Mouse (Mus musculus): ENCODE measurements around the gene Gmppa.

The Gmppa gene

DNA sequence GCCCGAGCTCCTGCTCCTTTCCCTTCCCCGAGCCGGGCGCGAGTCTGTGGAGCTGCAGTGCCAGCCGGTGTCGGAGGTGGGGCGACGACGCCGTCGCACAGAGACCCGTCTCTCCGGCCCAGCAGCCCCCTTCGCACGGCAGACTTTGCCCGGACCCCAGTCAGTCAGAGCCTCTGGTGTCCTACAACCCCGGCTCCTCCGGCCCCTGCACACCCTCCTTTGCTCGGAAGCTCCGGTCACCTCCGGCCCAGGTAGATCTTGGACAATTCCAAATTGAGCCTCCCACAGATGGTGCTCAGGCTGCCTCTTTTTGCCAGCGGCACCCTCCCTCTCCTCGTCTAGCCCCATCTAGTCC is 43.9 kb downstream of the Gmppa start:
- Histone ChIP-seq H3K27me3 (ENCODE audit: insufficient read depth, low read length) (peaks cover 50% of the 10 kb centered on the region), H3K36me3 (ENCODE audit: insufficient read depth, low read length) (peaks cover 25% of the 10 kb centered on the region), H3K9me3 (ENCODE audit: low read length) (no peaks in the 10 kb centered on the region), H3K4me1 (replicated peaks; ENCODE audit: low read depth, low read length) (peaks cover 74% of the 10 kb centered on the region), H3K4me3 (replicated peaks; ENCODE audit: low read length) (peak overlapping the region; percentile 96)
- TF ChIP-seq CTCF (conservative IDR thresholded peaks at IDR 0.05; ENCODE audit: low read length): no peak
- TF ChIP-seq NANOG (IDR thresholded peaks at IDR 0.05; ENCODE audit: borderline replicate concordance, low read length): no peak
- no peak for TF ChIP-seq POU5F1 (IDR thresholded peaks at IDR 0.05; ENCODE audit: borderline replicate concordance, low read length)

DNA sequence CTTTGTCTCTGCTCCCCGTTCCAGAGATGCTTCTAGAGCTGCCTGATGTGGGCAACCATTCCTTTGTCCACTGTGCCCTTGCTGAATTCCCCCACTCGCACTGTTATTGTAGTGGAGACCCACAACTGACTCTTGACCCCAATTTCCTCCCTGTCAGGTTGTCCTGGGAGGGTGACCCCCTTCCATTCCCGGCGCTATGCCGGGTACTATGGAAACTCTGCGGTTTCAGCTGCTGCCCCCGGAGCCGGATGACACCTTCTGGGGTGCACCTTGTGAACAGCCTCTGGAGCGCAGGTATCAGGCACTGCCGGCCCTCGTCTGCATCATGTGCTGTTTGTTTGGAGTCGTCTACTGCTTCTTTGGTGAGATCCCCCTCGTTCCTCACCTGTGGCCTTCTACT is 44.3 kb downstream of the Gmppa start:
- H3K36me3 ChIP-seq (ENCODE audit: insufficient read depth, low read length): peaks cover 21% of the 10 kb centered on the region
- H3K27me3 ChIP-seq (ENCODE audit: insufficient read depth, low read length): peaks cover 54% of the 10 kb centered on the region
- H3K9me3 ChIP-seq (ENCODE audit: low read length): no peaks in the 10 kb centered on the region
- peak overlapping the region; percentile 96 for H3K4me3 ChIP-seq (replicated peaks; ENCODE audit: low read length)
- TF ChIP-seq POU5F1 (IDR thresholded peaks at IDR 0.05; ENCODE audit: borderline replicate concordance, low read length) (no peak), NANOG (IDR thresholded peaks at IDR 0.05; ENCODE audit: borderline replicate concordance, low read length) (no peak)
- peaks cover 70% of the 10 kb centered on the region for H3K4me1 ChIP-seq (replicated peaks; ENCODE audit: low read depth, low read length)

DNA sequence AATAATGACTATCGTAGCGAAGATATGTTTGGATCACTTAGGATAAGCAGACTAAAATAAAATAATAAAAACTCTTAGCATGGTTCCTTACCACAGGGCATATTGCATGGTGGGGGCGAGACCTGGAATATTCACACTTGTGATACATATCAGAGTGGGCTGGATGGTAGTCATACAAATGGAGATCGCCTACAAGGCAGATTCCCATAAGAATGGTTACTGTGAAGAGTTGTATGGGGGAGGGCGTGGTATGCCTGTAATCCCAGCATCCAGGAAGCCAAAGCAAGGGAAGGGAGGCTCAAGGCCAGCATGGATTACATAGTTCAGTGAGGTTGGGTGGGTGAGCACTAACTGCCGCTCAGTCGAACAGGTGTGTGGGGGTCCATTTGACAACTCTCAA is 45.0 kb downstream of the Gmppa start:
- Histone ChIP-seq H3K9me3 (ENCODE audit: low read length) (no peaks in the 10 kb centered on the region), H3K36me3 (ENCODE audit: insufficient read depth, low read length) (peaks cover 14% of the 10 kb centered on the region), H3K4me1 (replicated peaks; ENCODE audit: low read depth, low read length) (peaks cover 65% of the 10 kb centered on the region), H3K27me3 (ENCODE audit: insufficient read depth, low read length) (peaks cover 61% of the 10 kb centered on the region), H3K4me3 (replicated peaks; ENCODE audit: low read length) (no peak overlapping the region)
- TF ChIP-seq POU5F1 (IDR thresholded peaks at IDR 0.05; ENCODE audit: borderline replicate concordance, low read length) (no peak), NANOG (IDR thresholded peaks at IDR 0.05; ENCODE audit: borderline replicate concordance, low read length) (no peak), CTCF (conservative IDR thresholded peaks at IDR 0.05; ENCODE audit: low read length) (no peak)

DNA sequence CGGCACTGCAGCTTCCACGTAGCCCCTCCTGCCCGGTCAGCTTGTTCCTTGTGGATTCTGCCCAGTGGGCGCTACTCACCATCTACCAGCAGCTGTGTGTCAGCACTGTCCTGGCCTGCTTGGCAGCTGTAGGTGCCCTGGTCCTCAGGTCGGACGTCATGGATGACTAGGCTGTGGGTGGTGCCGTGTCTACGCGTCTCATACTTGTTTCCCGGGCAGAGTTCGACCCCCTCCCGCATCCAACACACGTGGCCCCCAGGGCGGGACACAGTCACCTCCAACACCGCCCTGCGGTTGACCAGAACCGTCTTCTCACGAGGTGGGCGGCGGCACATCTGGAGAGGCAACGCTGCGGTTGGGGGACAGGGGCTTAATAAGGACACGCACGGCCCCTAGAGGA is 50.8 kb downstream of the Gmppa start:
- Histone ChIP-seq H3K36me3 (ENCODE audit: insufficient read depth, low read length) (no peaks in the 10 kb centered on the region; the same call in 1 of the 2 replicates), H3K27me3 (ENCODE audit: insufficient read depth, low read length) (peaks cover 94% of the 10 kb centered on the region), H3K9me3 (ENCODE audit: low read length) (no peaks in the 10 kb centered on the region), H3K4me3 (replicated peaks; ENCODE audit: low read length) (peak overlapping the region; percentile 88), H3K4me1 (replicated peaks; ENCODE audit: low read depth, low read length) (peaks cover 65% of the 10 kb centered on the region)
- TF ChIP-seq POU5F1 (IDR thresholded peaks at IDR 0.05; ENCODE audit: borderline replicate concordance, low read length) (no peak), NANOG (IDR thresholded peaks at IDR 0.05; ENCODE audit: borderline replicate concordance, low read length) (no peak), CTCF (conservative IDR thresholded peaks at IDR 0.05; ENCODE audit: low read length) (no peak)

DNA sequence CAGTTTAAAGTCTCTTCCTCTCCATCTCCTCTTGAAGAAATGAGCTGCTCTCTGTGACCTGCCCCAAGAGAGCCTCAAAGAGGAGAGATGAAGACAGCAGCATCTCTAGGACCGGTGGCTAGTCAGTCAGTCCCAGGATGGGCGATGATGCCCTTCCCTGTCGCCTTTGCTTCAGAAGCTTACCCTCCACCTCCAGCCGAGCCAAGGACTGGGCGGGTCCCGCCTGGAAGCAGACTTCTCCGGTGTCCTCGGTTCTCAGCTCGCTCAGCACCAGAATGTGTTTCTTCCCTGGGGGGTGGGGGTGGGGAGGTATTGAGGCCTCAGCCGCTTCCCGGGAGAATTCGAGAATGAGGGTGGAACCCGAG is 51.3 kb downstream of the Gmppa start:
- Histone ChIP-seq H3K27me3 (ENCODE audit: insufficient read depth, low read length) (peaks cover 95% of the 10 kb centered on the region), H3K9me3 (ENCODE audit: low read length) (no peaks in the 10 kb centered on the region), H3K36me3 (ENCODE audit: insufficient read depth, low read length) (no peaks in the 10 kb centered on the region; the same call in 1 of the 2 replicates), H3K4me3 (replicated peaks; ENCODE audit: low read length) (peak overlapping the region; percentile 88), H3K4me1 (replicated peaks; ENCODE audit: low read depth, low read length) (peaks cover 66% of the 10 kb centered on the region)
- TF ChIP-seq CTCF (conservative IDR thresholded peaks at IDR 0.05; ENCODE audit: low read length): no peak
- no peak for TF ChIP-seq NANOG (IDR thresholded peaks at IDR 0.05; ENCODE audit: borderline replicate concordance, low read length)
- TF ChIP-seq POU5F1 (IDR thresholded peaks at IDR 0.05; ENCODE audit: borderline replicate concordance, low read length): no peak

DNA sequence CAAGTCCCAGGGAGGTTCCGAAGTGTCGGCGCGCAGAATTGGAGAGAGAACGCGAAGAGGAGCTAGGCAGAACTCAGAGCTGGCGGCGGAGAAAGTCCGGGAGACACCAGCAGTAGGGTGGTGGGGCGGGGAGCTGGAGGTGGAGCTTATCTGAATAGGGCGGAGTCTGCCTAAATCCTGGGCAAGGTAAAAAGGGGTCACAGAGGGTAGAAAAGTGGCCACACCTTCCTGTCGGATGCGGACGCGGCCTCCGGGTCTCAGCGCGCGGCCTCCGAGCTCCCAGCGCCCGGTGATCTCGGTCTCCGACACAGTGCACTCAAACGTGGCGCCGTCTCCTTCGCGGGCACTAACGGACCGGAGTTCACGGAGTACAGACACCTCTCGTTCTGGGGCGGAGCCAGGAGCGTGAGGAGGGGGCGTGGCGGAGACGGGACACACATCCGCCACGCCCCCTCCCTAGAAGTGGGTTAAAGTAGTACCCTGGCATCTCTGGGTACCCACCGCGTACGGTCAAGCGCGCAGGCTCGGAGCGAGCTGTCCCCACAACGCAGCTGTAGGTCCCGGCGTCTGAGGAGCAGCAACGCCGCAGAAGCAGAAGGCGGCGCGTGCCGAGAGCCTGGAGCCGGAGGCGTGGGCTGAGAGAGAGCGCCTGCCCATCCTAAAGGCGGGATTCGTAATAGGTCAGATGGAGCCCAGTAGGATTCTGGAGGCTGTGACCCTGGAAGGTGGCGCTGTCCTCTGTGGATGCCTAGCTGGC is 51.9 kb downstream of the Gmppa start:
- H3K4me1 ChIP-seq (replicated peaks; ENCODE audit: low read depth, low read length): peaks cover 67% of the 10 kb centered on the region
- TF ChIP-seq CTCF (conservative IDR thresholded peaks at IDR 0.05; ENCODE audit: low read length) (no peak), NANOG (IDR thresholded peaks at IDR 0.05; ENCODE audit: borderline replicate concordance, low read length) (no peak)
- H3K36me3 ChIP-seq (ENCODE audit: insufficient read depth, low read length): no peaks in the 10 kb centered on the region; the same call in 1 of the 2 replicates
- H3K9me3 ChIP-seq (ENCODE audit: low read length): no peaks in the 10 kb centered on the region
- peak overlapping the region; percentile 88 for H3K4me3 ChIP-seq (replicated peaks; ENCODE audit: low read length)
- H3K27me3 ChIP-seq (ENCODE audit: insufficient read depth, low read length): peaks cover 95% of the 10 kb centered on the region

DNA sequence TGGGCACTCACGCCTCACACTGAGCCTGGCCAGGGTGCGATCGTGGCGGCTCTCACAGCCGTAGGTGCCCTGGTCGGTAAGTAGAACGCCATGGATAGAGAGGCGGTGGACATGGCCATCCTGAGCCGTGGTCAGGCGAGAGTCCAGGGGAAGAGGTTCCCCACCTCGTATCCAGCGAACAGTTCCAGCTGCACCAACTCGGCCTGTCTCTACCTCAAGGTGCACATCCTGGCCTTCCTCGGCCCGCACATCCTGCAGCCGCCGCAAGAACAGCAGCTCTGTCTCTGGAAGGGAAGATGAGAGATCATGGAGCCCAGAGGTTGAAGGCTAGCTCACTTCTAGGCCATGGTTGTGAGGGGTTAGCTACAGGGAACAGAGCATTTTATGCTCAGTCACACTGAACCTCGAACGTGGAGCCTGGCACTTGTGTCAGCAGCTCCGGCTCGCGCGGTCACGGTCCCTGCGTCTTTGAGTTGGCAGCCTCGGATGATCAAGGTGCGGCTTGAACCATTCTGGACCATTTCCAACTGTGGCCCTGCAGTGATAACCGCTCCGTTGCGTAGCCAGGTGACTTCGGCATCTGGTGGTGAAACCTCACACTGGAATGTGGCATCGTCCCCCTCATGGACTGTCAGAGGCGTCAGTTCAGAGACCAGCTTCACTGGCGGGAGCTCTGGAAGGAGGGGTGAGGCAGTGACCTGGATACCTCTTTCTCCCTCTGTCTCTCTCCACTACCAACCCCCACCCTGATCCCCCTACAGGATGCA is 55.2 kb downstream of the Gmppa start:
- no peak for TF ChIP-seq POU5F1 (IDR thresholded peaks at IDR 0.05; ENCODE audit: borderline replicate concordance, low read length)
- TF ChIP-seq NANOG (IDR thresholded peaks at IDR 0.05; ENCODE audit: borderline replicate concordance, low read length): no peak
- no peak for TF ChIP-seq CTCF (conservative IDR thresholded peaks at IDR 0.05; ENCODE audit: low read length)
- H3K27me3 ChIP-seq (ENCODE audit: insufficient read depth, low read length): peaks cover 75% of the 10 kb centered on the region
- no peaks in the 10 kb centered on the region for H3K9me3 ChIP-seq (ENCODE audit: low read length)

DNA sequence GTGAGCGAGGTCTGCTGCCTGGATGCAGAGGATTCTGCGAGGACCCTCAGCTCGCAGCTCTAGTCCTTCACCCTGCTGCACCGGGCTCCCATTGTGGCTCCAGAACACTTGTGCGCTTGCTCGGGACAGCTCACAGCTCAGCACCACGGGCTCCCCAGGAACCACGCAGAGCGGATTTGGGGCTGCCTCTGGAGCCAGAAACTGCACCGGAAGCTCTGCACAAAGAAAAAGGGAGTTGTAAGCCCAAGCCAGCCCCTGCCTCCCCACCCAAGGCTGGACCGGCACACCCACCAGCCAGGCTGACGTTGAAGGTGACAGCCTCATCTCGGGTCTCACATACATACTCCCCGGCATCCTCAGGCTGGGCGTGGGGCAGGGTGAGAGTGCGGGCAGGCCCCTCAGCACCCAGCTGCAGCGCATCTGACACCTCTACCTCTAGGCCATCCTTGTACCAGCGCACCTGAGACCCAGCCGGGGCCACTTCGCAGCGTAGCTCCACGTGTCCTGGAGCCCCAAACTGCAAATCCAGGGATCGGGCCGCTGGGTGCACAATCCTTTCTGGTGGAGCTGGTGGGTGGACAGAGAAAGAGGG is 56.9 kb downstream of the Gmppa start:
- Histone ChIP-seq H3K9me3 (ENCODE audit: low read length) (no peaks in the 10 kb centered on the region), H3K4me1 (replicated peaks; ENCODE audit: low read depth, low read length) (peaks cover 81% of the 10 kb centered on the region), H3K36me3 (ENCODE audit: insufficient read depth, low read length) (peaks cover 20% of the 10 kb centered on the region), H3K27me3 (ENCODE audit: insufficient read depth, low read length) (peaks cover 61% of the 10 kb centered on the region), H3K4me3 (replicated peaks; ENCODE audit: low read length) (peak overlapping the region; percentile 60)
- TF ChIP-seq CTCF (conservative IDR thresholded peaks at IDR 0.05; ENCODE audit: low read length) (no peak), POU5F1 (IDR thresholded peaks at IDR 0.05; ENCODE audit: borderline replicate concordance, low read length) (no peak), NANOG (IDR thresholded peaks at IDR 0.05; ENCODE audit: borderline replicate concordance, low read length) (no peak)

More for the DNA sequence above, 55.2 kb downstream of the Gmppa start:
- Histone ChIP-seq H3K4me3 (replicated peaks; ENCODE audit: low read length) (peak overlapping the region; percentile 63), H3K36me3 (ENCODE audit: insufficient read depth, low read length) (peaks cover 4% of the 10 kb centered on the region; the same call in 1 of the 2 replicates), H3K4me1 (replicated peaks; ENCODE audit: low read depth, low read length) (peaks cover 83% of the 10 kb centered on the region)

Measured in E14TG2a.4 (cell line).